Mouse (Mus musculus) limb, embryonic 14.5 days (tissue): ENCODE measurements around the gene Psen1. TPM values are rescaled to one million over a fixed set of nuclear protein-coding genes. Genes with fewer than 3 reads are reported as not detected.

Experiments used
- ATAC-seq: fragments of 200-750 bp; cut with Nextera tagmentation; 2 replicates; pipeline ENCODE4 v1.8.0; 2017; ENCODE audit warnings: low read depth, moderate number of reproducible peaks, moderate TSS enrichment; ENCODE audit not compliant: low FRiP score
- DNase-seq: peaks from one replicate; pipeline ENCODE4 v3.0.0-alpha.2; 2015; ENCODE audit warnings: low spot score
- H3K27ac ChIP-seq: fragments of 300-500 bp; sonication (generic); replicated peaks from 2 replicates; pipeline ENCODE4 v1.5.1; 2014; ENCODE audit warnings: low read depth, mild to moderate bottlenecking, low read length, moderate library complexity, mixed read lengths
- H3K27me3 ChIP-seq: fragments of 300-500 bp; sonication (generic); 2 replicates; pipeline ENCODE4 v1.6.1; 2014; ENCODE audit warnings: low read length, mixed read lengths; ENCODE audit not compliant: control insufficient read depth, insufficient read depth
- H3K36me3 ChIP-seq: fragments of 300-500 bp; sonication (generic); 2 replicates; pipeline ENCODE4 v1.6.1; 2014; ENCODE audit warnings: mild to moderate bottlenecking, low read length, moderate library complexity, mixed read lengths; ENCODE audit not compliant: control insufficient read depth, insufficient read depth
- H3K4me1 ChIP-seq: fragments of 300-500 bp; sonication (generic); 2 replicates; pipeline ENCODE4 v1.6.1; 2014; ENCODE audit warnings: antibody characterized with exemption, low read length, mixed read lengths; ENCODE audit not compliant: control insufficient read depth, insufficient read depth
- H3K4me2 ChIP-seq: fragments of 300-500 bp; sonication (generic); replicated peaks from 2 replicates; pipeline ENCODE4 v1.6.1; 2014; ENCODE audit warnings: low read depth, mild to moderate bottlenecking, low read length, moderate library complexity; ENCODE audit not compliant: severe bottlenecking
- H3K4me3 ChIP-seq: fragments of 300-500 bp; sonication (generic); replicated peaks from 2 replicates; pipeline ENCODE4 v1.5.1; 2014; ENCODE audit warnings: low read length
- H3K9ac ChIP-seq: fragments of 300-500 bp; sonication (generic); 2 replicates; pipeline ENCODE4 v1.6.1; 2014; ENCODE audit warnings: mild to moderate bottlenecking, low read depth, low read length, moderate library complexity; ENCODE audit not compliant: severe bottlenecking
- H3K9me3 ChIP-seq: fragments of 300-500 bp; sonication (generic); 2 replicates; pipeline ENCODE4 v1.6.1; 2016; ENCODE audit warnings: low read length; ENCODE audit not compliant: control insufficient read depth
- POLR2A ChIP-seq: fragments of 200-500 bp; IDR thresholded peaks from 2 replicates; pipeline ENCODE4 v1.8.0; 2012; ENCODE audit warnings: inconsistent platforms, mild to moderate bottlenecking, moderate library complexity, borderline replicate concordance; ENCODE audit not compliant: insufficient read depth, insufficient read length; ENCODE audit errors: extremely low read depth
- WGBS: fragments of 180-500 bp; shearing (Covaris S2); extraction: QIAGEN DNeasy Blood & Tissue Kit; methylation state at CpG from one replicate; pipeline ENCODE4 v1.1.7; 2014; 5-methylcytosine and 5-hydroxymethylcytosine counted together
- polyA plus RNA-seq, 2 experiments: library from polyadenylated mRNA; depleted of rRNA in 1 of 2; stranded (reverse) in 1 of 2; unstranded in 1 of 2; fragments of >200 nt; fragmentation: Nextera tagmentation in 1 of 2; extraction: Ambion mirVana in 1 of 2; gene quantifications; 2 replicates each; pipeline versions ENCODE4 v1.2.1 to v1.2.3; 2012 to 2014

Gene Psen1
- polyA plus RNA-seq, 2 experiments: 33.1 to 79.3 TPM

DNA sequence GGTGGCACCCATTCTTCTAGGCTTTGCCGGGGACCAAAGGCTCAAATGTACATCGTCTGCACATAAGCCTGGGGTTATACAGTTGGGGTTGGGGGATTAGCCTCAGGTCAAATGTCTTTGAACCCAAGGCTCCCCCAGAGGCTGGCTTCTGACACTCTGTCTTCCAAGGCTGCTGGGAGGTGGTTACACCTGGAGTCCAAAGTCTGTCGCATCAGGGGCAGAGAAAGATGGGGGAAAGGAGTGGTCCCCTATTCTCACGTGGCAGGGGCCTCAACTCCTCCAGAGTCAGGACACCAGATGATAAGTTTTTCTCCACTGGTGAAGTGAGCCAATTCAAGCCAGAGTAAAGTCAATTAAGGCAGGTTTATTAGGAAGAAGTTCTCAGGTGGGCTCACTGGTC, 10.7 kb downstream of the Psen1 start:
- 83% methylated on average over 4 of the region's 4 CpGs for WGBS
- TF ChIP-seq POLR2A: no peak
- ATAC-seq (no peak), DNase-seq (no peak)
- no peak overlapping the region for H3K4me2 ChIP-seq
- no peaks in the 10 kb centered on the region for H3K27me3 ChIP-seq
- no peak overlapping the region for H3K27ac ChIP-seq
- H3K4me1 ChIP-seq: no peaks in the 10 kb centered on the region
- no peak overlapping the region for H3K9ac ChIP-seq
- no peaks in the 10 kb centered on the region for H3K9me3 ChIP-seq
- no peak overlapping the region for H3K4me3 ChIP-seq
- peaks cover 25% of the 10 kb centered on the region for H3K36me3 ChIP-seq

GRCm38 (mm10) chr12:83701608-83702007, 13.7 kb downstream of the Psen1 start:
- ATAC-seq (no peak), DNase-seq (no peak)
- Histone ChIP-seq H3K36me3 (peaks cover 40% of the 10 kb centered on the region), H3K9me3 (no peaks in the 10 kb centered on the region), H3K4me2 (no peak overlapping the region), H3K9ac (no peak overlapping the region), H3K4me1 (no peaks in the 10 kb centered on the region), H3K4me3 (no peak overlapping the region), H3K27ac (no peak overlapping the region), H3K27me3 (no peaks in the 10 kb centered on the region)
- TF ChIP-seq POLR2A: no peak
- 85% methylated on average over 7 of the region's 7 CpGs for WGBS

- H3K4me3 ChIP-seq: no peak overlapping the region
- peaks cover 40% of the 10 kb centered on the region for H3K36me3 ChIP-seq
- ATAC-seq (no peak), DNase-seq (no peak)
- no peak overlapping the region for H3K9ac ChIP-seq
- no peak for TF ChIP-seq POLR2A
- no peaks in the 10 kb centered on the region for H3K27me3 ChIP-seq
- no peak overlapping the region for H3K27ac ChIP-seq
- no peak overlapping the region for H3K4me2 ChIP-seq
- no peaks in the 10 kb centered on the region for H3K9me3 ChIP-seq
- 89% methylated on average over 4 of the region's 4 CpGs for WGBS
- H3K4me1 ChIP-seq: no peaks in the 10 kb centered on the region
These were observed 14.8 kb downstream of the Psen1 start for GRCm38 (mm10) chr12:83702796-83703195.

GRCm38 (mm10) chr12:83706951-83707350, 19.0 kb downstream of the Psen1 start:
- Histone ChIP-seq H3K4me3 (no peak overlapping the region), H3K27ac (no peak overlapping the region), H3K9ac (no peak overlapping the region), H3K9me3 (no peaks in the 10 kb centered on the region), H3K4me2 (no peak overlapping the region), H3K36me3 (peaks cover 16% of the 10 kb centered on the region), H3K4me1 (no peaks in the 10 kb centered on the region), H3K27me3 (no peaks in the 10 kb centered on the region)
- WGBS: 75% methylated on average over 4 of the region's 4 CpGs
- TF ChIP-seq POLR2A: no peak
- no peak for ATAC-seq
- no peak for DNase-seq

DNA sequence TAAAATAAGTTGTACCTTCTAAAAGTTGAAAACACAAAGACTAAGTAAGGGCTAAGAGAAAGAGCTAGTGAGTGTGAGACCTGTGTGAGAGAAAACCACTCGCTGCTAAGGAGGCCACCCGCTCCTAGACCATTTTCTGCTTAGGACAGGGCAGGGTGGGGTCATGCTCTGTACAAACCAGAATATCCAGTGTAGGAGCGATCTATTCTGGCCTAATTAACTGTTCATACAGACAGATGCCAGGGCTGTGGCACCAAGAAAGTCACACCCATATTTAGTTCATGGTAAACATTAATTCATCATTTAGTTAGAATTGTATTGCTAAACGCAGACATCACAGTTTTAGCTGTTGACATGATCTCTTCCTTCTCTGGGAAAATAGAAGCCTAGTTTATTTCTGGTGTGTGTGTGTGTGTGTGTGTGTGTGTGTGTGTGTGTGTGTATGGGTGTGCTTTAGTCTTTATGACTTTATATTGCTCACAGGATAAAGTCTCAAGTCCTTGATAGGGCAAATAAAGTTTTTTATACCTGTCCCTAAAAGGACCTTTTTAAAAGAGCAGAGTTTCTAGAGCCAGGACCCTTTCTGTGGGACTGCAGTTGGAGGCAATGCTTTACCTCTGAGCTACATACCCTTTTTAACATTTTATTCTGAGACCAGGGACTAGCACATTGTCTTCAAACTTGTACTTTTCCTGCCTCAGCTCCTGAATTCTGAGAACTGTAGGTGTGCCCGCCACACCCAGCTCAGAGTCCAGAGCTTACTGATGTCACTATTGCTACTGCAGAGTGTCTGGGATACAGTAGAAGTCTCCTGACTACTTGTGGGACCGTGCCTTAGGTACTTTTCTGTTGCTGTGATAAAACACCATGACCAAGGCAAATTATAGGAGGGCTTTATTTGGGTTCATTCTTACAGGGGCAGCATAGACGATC, 20.5 kb downstream of the Psen1 start:
- no peaks in the 10 kb centered on the region for H3K4me1 ChIP-seq
- H3K27me3 ChIP-seq: no peaks in the 10 kb centered on the region
- DNase-seq (no peak), ATAC-seq (no peak)
- no peak for TF ChIP-seq POLR2A
- peaks cover 29% of the 10 kb centered on the region for H3K36me3 ChIP-seq
- H3K9me3 ChIP-seq: no peaks in the 10 kb centered on the region
- H3K4me3 ChIP-seq: no peak overlapping the region
- WGBS: 89% methylated on average over 7 of the region's 7 CpGs
- no peak overlapping the region for H3K9ac ChIP-seq
- H3K4me2 ChIP-seq: no peak overlapping the region
- no peak overlapping the region for H3K27ac ChIP-seq
